Mouse (Mus musculus) hindbrain, embryonic 14.5 days (tissue): ENCODE measurements at regions not wholly inside any gene's neighbourhood (a gene's known extent, or its start where the extent isn't known, plus 50 kb on each side); places are given as distances from the start of the nearest gene placed in this dataset.

Source experiments
- ATAC-seq: fragments of 200-750 bp; cut with Nextera tagmentation; 2 replicates; pipeline ENCODE4 v1.8.0; 2017; ENCODE audit warnings: moderate number of reproducible peaks, mild to moderate bottlenecking, moderate TSS enrichment, moderate library complexity; ENCODE audit not compliant: low FRiP score
- DNase-seq: peaks from one replicate; pipeline ENCODE4 v3.0.0-alpha.2; 2015; ENCODE audit warnings: low spot score
- H3K27ac ChIP-seq: fragments of 300-500 bp; sonication (generic); 2 replicates; pipeline ENCODE4 v1.5.1; 2014; ENCODE audit warnings: mild to moderate bottlenecking, moderate library complexity
- H3K27me3 ChIP-seq: fragments of 300-500 bp; sonication (generic); 2 replicates; pipeline ENCODE4 v1.6.1; 2014; ENCODE audit warnings: mild to moderate bottlenecking, low read length, mixed read lengths; ENCODE audit not compliant: control insufficient read depth, insufficient read depth
- H3K36me3 ChIP-seq: fragments of 300-500 bp; sonication (generic); replicated peaks from 2 replicates; pipeline ENCODE4 v1.6.1; 2014; ENCODE audit not compliant: control insufficient read depth, insufficient read depth
- H3K4me1 ChIP-seq: fragments of 300-500 bp; sonication (generic); replicated peaks from 2 replicates; pipeline ENCODE4 v1.6.1; 2014; ENCODE audit warnings: antibody characterized with exemption, low read length, mixed read lengths; ENCODE audit not compliant: control insufficient read depth, insufficient read depth
- H3K4me2 ChIP-seq: fragments of 300-500 bp; sonication (generic); replicated peaks from 2 replicates; pipeline ENCODE4 v1.6.1; 2014; ENCODE audit warnings: mild to moderate bottlenecking, moderate library complexity
- H3K4me3 ChIP-seq: fragments of 300-500 bp; sonication (generic); replicated peaks from 2 replicates; pipeline ENCODE4 v1.5.1; 2014; ENCODE audit warnings: mild to moderate bottlenecking, low read length
- H3K9ac ChIP-seq: fragments of 300-500 bp; sonication (generic); 2 replicates; pipeline ENCODE4 v1.6.1; 2014
- H3K9me3 ChIP-seq: fragments of 300-500 bp; sonication (generic); 2 replicates; pipeline ENCODE4 v1.6.1; 2016; ENCODE audit warnings: low read length; ENCODE audit not compliant: control insufficient read depth
- WGBS: fragments of 180-500 bp; shearing (Covaris S2); extraction: QIAGEN DNeasy Blood & Tissue Kit; methylation state at CpG from one replicate; pipeline ENCODE4 v1.1.7; 2014; 5-methylcytosine and 5-hydroxymethylcytosine counted together

GRCm38 (mm10) chr2:95891566-95891965 lies 426.4 kb upstream of the Lrrc4c start:
- WGBS: 60% methylated on average over 2 of the region's 2 CpGs
- H3K4me1 ChIP-seq: no peaks in the 10 kb centered on the region
- H3K27me3 ChIP-seq: no peaks in the 10 kb centered on the region
- no peak overlapping the region for H3K4me3 ChIP-seq
- H3K36me3 ChIP-seq: no peaks in the 10 kb centered on the region
- no peak overlapping the region for H3K4me2 ChIP-seq
- DNase-seq (peak; percentile 43), ATAC-seq (peak; percentile 66; the same call in 1 of the 2 replicates)
- no peak overlapping the region for H3K9ac ChIP-seq
- H3K9me3 ChIP-seq: no peaks in the 10 kb centered on the region
- H3K27ac ChIP-seq: no peak overlapping the region

GRCm38 (mm10) chr2:95905026-95905425 lies 412.9 kb upstream of the Lrrc4c start:
- Histone ChIP-seq H3K36me3 (no peaks in the 10 kb centered on the region), H3K4me3 (no peak overlapping the region)
- no peak for ATAC-seq

GRCm38 (mm10) chr2:95909758-95910157 lies 408.2 kb upstream of the Lrrc4c start:
- no peaks in the 10 kb centered on the region for H3K36me3 ChIP-seq
- H3K4me3 ChIP-seq: no peak overlapping the region
- no peak overlapping the region for H3K4me2 ChIP-seq
- no peak overlapping the region for H3K27ac ChIP-seq
- DNase-seq (no peak), ATAC-seq (no peak)
- H3K9ac ChIP-seq: no peak overlapping the region
- H3K27me3 ChIP-seq: no peaks in the 10 kb centered on the region
- no peaks in the 10 kb centered on the region for H3K4me1 ChIP-seq
- no peaks in the 10 kb centered on the region for H3K9me3 ChIP-seq

More at GRCm38 (mm10) chr2:95905026-95905425, 412.9 kb upstream of the Lrrc4c start:
- Histone ChIP-seq H3K4me2 (no peak overlapping the region), H3K9me3 (no peaks in the 10 kb centered on the region), H3K9ac (no peak overlapping the region), H3K27ac (no peak overlapping the region), H3K4me1 (no peaks in the 10 kb centered on the region), H3K27me3 (no peaks in the 10 kb centered on the region)
- 54% methylated on average over 4 of the region's 4 CpGs for WGBS
- DNase-seq: no peak

- Histone ChIP-seq H3K27me3 (no peaks in the 10 kb centered on the region), H3K27ac (no peak overlapping the region), H3K9ac (no peak overlapping the region), H3K36me3 (no peaks in the 10 kb centered on the region), H3K4me2 (no peak overlapping the region), H3K4me3 (no peak overlapping the region), H3K9me3 (no peaks in the 10 kb centered on the region), H3K4me1 (no peaks in the 10 kb centered on the region)
- DNase-seq (no peak), ATAC-seq (no peak)
- whole genome bisulfite sequencing: 46% methylated on average over 2 of the region's 2 CpGs
Measured at GRCm38 (mm10) chr2:95910160-95910559, 407.8 kb upstream of the Lrrc4c start.
